Mouse (Mus musculus) gastrocnemius, adult 8-10 months (tissue): ENCODE data around the gene Btn2a2. TPM values are rescaled to one million over a fixed set of nuclear protein-coding genes. Genes with fewer than 3 reads are reported as not detected.

Source experiments
- DNase-seq, 2 experiments: peaks; one replicate each; pipeline ENCODE4 v3.0.0; 2022; ENCODE audit warnings: low spot score in 2 of 2
- microRNA-seq: library from miRNA; unstranded; fragments of <30 nt; microRNA quantifications from one replicate; pipeline ENCODE4 v1.2.0, GENCODE M21; 2022
- total RNA-seq, 4 experiments: library from RNA; stranded (reverse); gene quantifications; 2 replicates each; pipeline ENCODE4 v1.2.4; 2022

Gene Btn2a2
- total RNA-seq, 4 experiments from 2014 or later, result not detected

GRCm38 (mm10) chr13:23428166-23428993 lies 60.3 kb downstream of the Btn2a2 start:
- no peak for DNase-seq

Small RNA genes within 50 kb of the gene (microRNA-seq; reads per million reads assigned to microRNA genes)
- gene Gm44297 (not detected), gene n-TStga1 (not detected)

Other genes starting within 250 kb of the Btn2a2 start
- not detected for gene Vmn1r223, start 241.7 kb downstream of the Btn2a2 start, total RNA-seq
- gene Zfp322a, start 119.6 kb downstream of the Btn2a2 start, total RNA-seq, result 10 to 100 TPM in 1 of 4 experiments, 1 to 10 TPM in 3; 7.2 to 11.7 (median 8.3) TPM
- gene Abt1, start 65.0 kb downstream of the Btn2a2 start, total RNA-seq, result 1 to 10 TPM; 3.2 to 4.8 (median 4.0) TPM
- gene Btn1a1, start 23.0 kb downstream of the Btn2a2 start, total RNA-seq, result not detected
- 100 to 1,000 TPM; 131 to 174 (median 160) TPM for gene Hist1h4h, start 42.2 kb upstream of the Btn2a2 start, total RNA-seq
- gene Hist1h2af, start 45.0 kb upstream of the Btn2a2 start, total RNA-seq, result 1 to 10 TPM in 1 of 4 experiments, not detected in 3; 1.5 TPM
- 1 to 10 TPM in 1 of 4 experiments, under 1 TPM in 1, not detected in 2; 0.75 to 2.2 TPM for gene Hist1h3g, start 46.6 kb upstream of the Btn2a2 start, total RNA-seq
- gene Hist1h2bh, start 54.5 kb upstream of the Btn2a2 start, total RNA-seq, result 1 to 10 TPM in 2 of 4 experiments, under 1 TPM in 2; 0.82 to 1.6 (median 1.2) TPM
- gene Hist1h3f, start 55.2 kb upstream of the Btn2a2 start, total RNA-seq, result 1 to 10 TPM; 3.1 to 5.0 (median 4.4) TPM
- 10 to 100 TPM; 14.0 to 20.7 (median 16.1) TPM for gene Hist1h4f, start 62.8 kb upstream of the Btn2a2 start, total RNA-seq
- gene Hist1h1d, start 64.4 kb upstream of the Btn2a2 start, total RNA-seq, result 1 to 10 TPM in 3 of 4 experiments, under 1 TPM in 1; 0.87 to 1.3 (median 1.3) TPM
- gene Hist1h3e, start 73.5 kb upstream of the Btn2a2 start, total RNA-seq, result 10 to 100 TPM; 14.8 to 21.5 (median 18.9) TPM
- 1 to 10 TPM in 2 of 4 experiments, under 1 TPM in 2; 0.54 to 1.1 (median 0.88) TPM for gene Hist1h2ae, start 82.4 kb upstream of the Btn2a2 start, total RNA-seq
- 1 to 10 TPM; 5.2 to 8.5 (median 7.2) TPM for gene Hist1h2bg, start 82.5 kb upstream of the Btn2a2 start, total RNA-seq
- gene Hist1h2bf, start 85.3 kb upstream of the Btn2a2 start, total RNA-seq, result 1 to 10 TPM; 2.0 to 6.7 (median 5.1) TPM
- 1 to 10 TPM in 1 of 4 experiments, not detected in 3; 2.2 TPM for gene Hist1h2ad, start 85.5 kb upstream of the Btn2a2 start, total RNA-seq
- gene Hist1h3d, start 86.9 kb upstream of the Btn2a2 start, total RNA-seq, result 1 to 10 TPM; 2.5 to 4.0 (median 3.2) TPM
- 10 to 100 TPM; 37.8 to 57.9 (median 48.1) TPM for gene Hist1h4d, start 92.7 kb upstream of the Btn2a2 start, total RNA-seq
- gene Hist1h2be, start 132.3 kb upstream of the Btn2a2 start, total RNA-seq, result 10 to 100 TPM; 12.0 to 16.1 (median 12.9) TPM
- gene Hist1h1e, start 133.7 kb upstream of the Btn2a2 start, total RNA-seq, result 10 to 100 TPM; 32.8 to 56.3 (median 49.3) TPM
- gene Hist1h2ac, start 195.1 kb upstream of the Btn2a2 start, total RNA-seq, result 1 to 10 TPM in 1 of 4 experiments, under 1 TPM in 3; 0.65 to 1.1 (median 0.86) TPM
- gene Hist1h2bc, start 195.3 kb upstream of the Btn2a2 start, total RNA-seq, result 10 to 100 TPM; 59.5 to 67.1 (median 62.0) TPM
- gene Hist1h1t, start 207.0 kb upstream of the Btn2a2 start, total RNA-seq, result not detected
- gene Hist1h4c, start 209.6 kb upstream of the Btn2a2 start, total RNA-seq, result 10 to 100 TPM; 66.4 to 87.5 (median 79.3) TPM
- gene Hfe, start 222.0 kb upstream of the Btn2a2 start, total RNA-seq, result 10 to 100 TPM; 23.6 to 29.2 (median 27.1) TPM
- 100 to 1,000 TPM; 196 to 246 (median 227) TPM for gene Hist1h1c, start 250.0 kb upstream of the Btn2a2 start, total RNA-seq